Comparison of ENCODE assay signal across 11 mouse cellular contexts in genomic region chr13:67214015-67214607, GRCm38 (mm10). TPM values are rescaled to one million over a fixed set of nuclear protein-coding genes. Genes with fewer than 3 reads are reported as not detected.
DNase-seq lines count a peak whose midpoint lies in the region; ATAC-seq and TF ChIP-seq lines count a peak whose summit lies in the region.
"Had no signal": no experiment of that assay in that cellular context is flagged by ENCODE, and none has a peak within 500 bp of the region (broad histone marks: within the 10 kb centered on the region; RNA-seq: fewer than 3 reads in every experiment).

No protein-coding gene starts in this region.

- no peak overlapping the region for H3K4me3 ChIP-seq in intestine, postnatal 0 days (ENCODE audit: low read depth, low read length)
- no peak overlapping the region for H3K4me3 ChIP-seq in intestine, embryonic 15.5 days (replicated peaks)
- no peak overlapping the region for H3K4me3 ChIP-seq in thymus, adult 2 months (ENCODE audit: control insufficient read depth, insufficient read depth, low read length)
- H3K4me3 ChIP-seq: embryonic facial prominence, embryonic 12.5 days; limb, embryonic 13.5 days had no signal

- peak; percentile 41; the same call in 1 of the 2 replicates for TF ChIP-seq CTCF in intestine, postnatal 0 days (IDR thresholded peaks at IDR 0.05; ENCODE audit: low read depth)
- TF ChIP-seq CTCF in thymus, adult 2 months (IDR thresholded peaks at IDR 0.05; ENCODE audit: borderline replicate concordance, control insufficient read depth, extremely low read depth, insufficient read depth, low read length, poor library complexity), result no peak

- 55% methylated on average over 4 of the region's 4 CpGs for WGBS in intestine, postnatal 0 days
- WGBS in intestine, embryonic 15.5 days, result 53% methylated on average over 4 of the region's 4 CpGs
- WGBS in thymus, adult 2 months, result 67% methylated on average over 4 of the region's 4 CpGs

- no peak overlapping the region for H3K27ac ChIP-seq in intestine, postnatal 0 days (ENCODE audit: low read depth, low read length)
- H3K27ac ChIP-seq in intestine, embryonic 15.5 days, result no peak overlapping the region
- no peak overlapping the region for H3K27ac ChIP-seq in thymus, adult 2 months (ENCODE audit: control insufficient read depth, insufficient read depth, low read length)
- H3K27ac ChIP-seq: embryonic facial prominence, embryonic 12.5 days; limb, embryonic 13.5 days had no signal

- peak; percentile 10 for DNase-seq in thymus, adult 2 months
- no peak for DNase-seq in thymus, adult 18-20 months
- no peak for DNase-seq in ovary, postnatal 36 days (ENCODE audit: low spot score)
- DNase-seq in layer of hippocampus, adult 18-20 months (ENCODE audit: low spot score in 2 of 2), result no peak

- H3K4me2 ChIP-seq in intestine, postnatal 0 days (replicated peaks; ENCODE audit: low read depth), result no peak overlapping the region
- H3K4me2 ChIP-seq in intestine, embryonic 15.5 days (replicated peaks), result no peak overlapping the region
- H3K4me2 ChIP-seq: embryonic facial prominence, embryonic 12.5 days; limb, embryonic 13.5 days; midbrain, embryonic 11.5 days had no signal

- no peaks in the 10 kb centered on the region for H3K4me1 ChIP-seq in intestine, postnatal 0 days (replicated peaks; ENCODE audit: control insufficient read depth, insufficient read depth, low read length)
- H3K4me1 ChIP-seq in intestine, embryonic 15.5 days (replicated peaks), result no peaks in the 10 kb centered on the region
- no peaks in the 10 kb centered on the region for H3K4me1 ChIP-seq in thymus, adult 2 months (replicated peaks; ENCODE audit: control insufficient read depth, insufficient read depth, low read length)
- H3K4me1 ChIP-seq: embryonic facial prominence, embryonic 12.5 days; limb, embryonic 13.5 days had no signal

- no peak for TF ChIP-seq POLR2A in thymus, adult 2 months (IDR thresholded peaks at IDR 0.05; ENCODE audit: control insufficient read depth, extremely low read depth, insufficient read depth, low read length, poor library complexity)

- H3K9ac ChIP-seq in intestine, postnatal 0 days (ENCODE audit: low read depth, low read length), result no peak overlapping the region
- no peak overlapping the region for H3K9ac ChIP-seq in intestine, embryonic 15.5 days
- H3K9ac ChIP-seq: embryonic facial prominence, embryonic 12.5 days; limb, embryonic 13.5 days had no signal

- H3K27me3 ChIP-seq in intestine, postnatal 0 days (replicated peaks; ENCODE audit: control insufficient read depth, insufficient read depth, low read length), result no peaks in the 10 kb centered on the region
- no peaks in the 10 kb centered on the region for H3K27me3 ChIP-seq in intestine, embryonic 15.5 days (replicated peaks)
- H3K27me3 ChIP-seq in thymus, adult 2 months (ENCODE audit: control insufficient read depth, insufficient read depth, low read length), result no peaks in the 10 kb centered on the region
- H3K27me3 ChIP-seq: embryonic facial prominence, embryonic 12.5 days; limb, embryonic 13.5 days had no signal

- ATAC-seq in intestine, postnatal 0 days, result no peak
- ATAC-seq in intestine, embryonic 15.5 days, result no peak
- peak; percentile 85 for ATAC-seq in granulocyte monocyte progenitor cell, adult 5-6 weeks (replicated peaks; ENCODE audit: poor library complexity, severe bottlenecking)
- ATAC-seq in erythroid progenitor cell, adult 5-6 weeks (replicated peaks; ENCODE audit: low FRiP score, poor library complexity, severe bottlenecking), result no peak

- 0 out of 2 replicates have a peak, but pooled peaks cover 3% of the 10 kb centered on the region for H3K9me3 ChIP-seq in intestine, postnatal 0 days (ENCODE audit: control insufficient read depth)
- no peaks in the 10 kb centered on the region for H3K9me3 ChIP-seq in intestine, embryonic 15.5 days
- H3K9me3 ChIP-seq: embryonic facial prominence, embryonic 12.5 days; limb, embryonic 13.5 days had no signal

- no peaks in the 10 kb centered on the region for H3K36me3 ChIP-seq in intestine, postnatal 0 days (ENCODE audit: control insufficient read depth, insufficient read depth)
- H3K36me3 ChIP-seq in intestine, embryonic 15.5 days, result no peaks in the 10 kb centered on the region
- H3K36me3 ChIP-seq in thymus, adult 2 months (ENCODE audit: control insufficient read depth, insufficient read depth, low read length), result no peaks in the 10 kb centered on the region
- H3K36me3 ChIP-seq: embryonic facial prominence, embryonic 12.5 days; limb, embryonic 13.5 days had no signal

RNA-seq across cellular contexts. Expression of gene Zfp455, which starts 19.8 kb away (rescaled TPM):
- 1.2 and 1.5 TPM in 2 replicates for polyA plus RNA-seq in intestine, postnatal 0 days (2015; fragmentation: Nextera tagmentation; extraction: Ambion mirVana)
- polyA plus RNA-seq in intestine, embryonic 15.5 days (2015; fragmentation: Nextera tagmentation; extraction: Ambion mirVana), result 1.4 and 2.0 TPM in 2 replicates
- 0.24 and 0.30 TPM in 2 replicates for polyA plus RNA-seq in thymus, adult 2 months (2012; rRNA removed)
- total RNA-seq in granulocyte monocyte progenitor cell, adult 5-6 weeks (2014; fragmentation: Nextera tagmentation), result 6.7 and 8.0 TPM in 2 replicates
- 1.9 and 3.0 TPM in 2 replicates for total RNA-seq in granulocyte monocyte progenitor cell, adult 5-6 weeks (2017)
- total RNA-seq in erythroid progenitor cell, adult 5-6 weeks (2015; ENCODE audit: low replicate concordance), result 4.6 TPM in 1 of 2 replicates, not detected in the other
- total RNA-seq in erythroid progenitor cell, adult 5-6 weeks (2017; ENCODE audit: low replicate concordance), result 0.90 and 1.3 TPM in 2 replicates
- total RNA-seq in layer of hippocampus, adult 18-20 months (2021), result 1 to 10 TPM; 3.0 to 3.5 TPM

RNA-seq across cellular contexts. Expression of gene Rsl1, which starts 41.1 kb away (rescaled TPM):
- polyA plus RNA-seq in intestine, postnatal 0 days (2015; fragmentation: Nextera tagmentation; extraction: Ambion mirVana), result 2.9 and 3.9 TPM in 2 replicates
- 7.5 and 7.8 TPM in 2 replicates for polyA plus RNA-seq in intestine, embryonic 15.5 days (2015; fragmentation: Nextera tagmentation; extraction: Ambion mirVana)
- 2.8 and 4.5 TPM in 2 replicates for polyA plus RNA-seq in thymus, adult 2 months (2012; rRNA removed)
- total RNA-seq in granulocyte monocyte progenitor cell, adult 5-6 weeks (2014; fragmentation: Nextera tagmentation), result 3.7 and 6.4 TPM in 2 replicates
- 5.6 and 6.6 TPM in 2 replicates for total RNA-seq in granulocyte monocyte progenitor cell, adult 5-6 weeks (2017)
- total RNA-seq in erythroid progenitor cell, adult 5-6 weeks (2015; ENCODE audit: low replicate concordance), result 3.2 and 5.0 TPM in 2 replicates
- 2.2 TPM in 1 of 2 replicates, not detected in the other for total RNA-seq in erythroid progenitor cell, adult 5-6 weeks (2017; ENCODE audit: low replicate concordance)
- 1 to 10 TPM; 5.6 to 6.6 TPM for total RNA-seq in layer of hippocampus, adult 18-20 months (2021)
